Mouse (Mus musculus) neural tube, embryonic 10.5 days (tissue): Measurements from ENCODE around the gene Nectin4.
"Not testable (repeated sequence)": the region's sequence is repeated elsewhere in the genome, so short reads cannot be mapped to it uniquely, and the experiment has no call there.

Experiments used
- DNase-seq: peaks from one replicate; pipeline ENCODE4 v3.0.0-alpha.2; 2017; ENCODE audit warnings: low spot score; ENCODE audit errors: extremely low spot score

Gene Nectin4

DNA sequence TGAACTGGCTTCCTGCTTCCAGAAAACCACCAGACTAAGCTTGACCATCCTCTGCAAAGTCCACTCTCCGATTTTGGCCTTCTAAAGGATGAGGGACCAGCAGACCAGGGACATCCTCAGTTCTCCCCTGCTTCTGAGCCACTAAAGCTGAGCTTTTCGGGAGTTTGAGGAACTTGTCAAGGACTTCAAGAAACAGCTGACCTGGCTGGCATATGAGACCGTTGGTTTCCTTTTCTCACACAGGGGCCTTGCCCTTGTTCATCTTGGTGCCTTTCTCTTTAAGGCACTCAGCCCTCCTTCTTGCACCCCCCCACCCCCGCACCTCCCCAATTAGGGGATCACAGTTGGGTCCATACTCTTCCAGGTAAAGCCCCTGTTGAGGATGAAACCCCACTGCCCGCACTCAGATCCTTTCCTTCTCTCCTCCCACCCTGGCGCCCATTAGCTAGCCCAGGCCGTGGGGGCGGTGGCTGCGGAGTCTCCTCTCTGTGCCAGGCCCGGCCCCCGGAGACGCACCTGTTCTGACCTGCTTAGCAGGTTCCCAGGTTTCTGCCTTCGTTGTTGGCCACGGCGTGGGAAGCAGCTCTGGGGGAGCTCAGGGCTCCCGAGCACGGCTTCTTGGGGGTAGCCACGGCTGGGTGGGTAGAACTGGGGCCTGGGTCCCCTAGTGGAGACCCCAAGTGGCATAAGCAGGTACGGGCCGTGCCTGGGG lies at the start of gene Nectin4:
Nectin4 (plus strand) TSS at position 255 of the 712 bp plus-strand sequence.
- DNase-seq: no peak

- no peak for DNase-seq
Observed at GRCm38 (mm10) chr1:171320151-171320550, 49.7 kb upstream of the Nectin4 start.

GRCm38 (mm10) chr1:171321415-171321814 lies 48.5 kb upstream of the Nectin4 start:
- DNase-seq: no peak

DNA sequence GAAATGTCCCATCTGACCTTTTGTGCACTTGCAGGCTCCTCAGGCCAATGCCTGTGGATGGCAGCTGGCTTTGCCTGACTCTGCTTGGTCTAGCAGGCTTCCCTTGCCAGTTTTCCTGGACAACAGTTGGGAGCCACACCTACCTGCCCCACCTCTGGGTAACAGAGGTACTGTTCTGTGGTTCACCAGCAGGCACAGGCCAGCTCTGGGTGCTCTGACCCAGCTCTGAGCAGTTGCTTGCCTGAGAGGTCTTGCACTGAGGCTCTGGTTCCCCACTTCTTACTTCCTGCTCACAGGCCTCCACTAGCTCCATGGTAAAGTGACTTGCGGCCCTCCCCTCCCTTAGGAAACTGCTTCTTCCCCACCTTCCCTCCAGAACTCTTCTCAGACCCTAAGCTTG lies 47.9 kb upstream of the Nectin4 start:
- DNase-seq: no peak

DNA sequence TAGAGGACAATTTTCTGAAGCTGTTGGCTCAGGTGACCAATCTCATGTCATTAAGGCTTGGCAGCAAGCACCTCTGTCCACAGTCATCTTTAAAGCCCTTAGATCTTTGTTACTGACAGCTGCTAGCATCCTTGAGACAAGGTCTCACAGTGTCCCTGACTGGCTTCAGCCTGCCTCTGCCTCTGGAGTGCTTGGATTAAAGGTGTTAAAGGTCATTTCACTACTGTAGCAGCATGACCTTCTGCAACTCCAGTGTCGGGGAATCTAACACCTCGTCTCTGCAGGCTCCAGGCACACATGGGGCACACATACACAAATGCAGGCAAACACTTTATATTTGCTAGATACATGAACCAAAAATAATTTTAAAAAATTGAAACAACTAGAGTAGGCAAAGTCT lies 44.3 kb upstream of the Nectin4 start:
- DNase-seq: no peak

DNA sequence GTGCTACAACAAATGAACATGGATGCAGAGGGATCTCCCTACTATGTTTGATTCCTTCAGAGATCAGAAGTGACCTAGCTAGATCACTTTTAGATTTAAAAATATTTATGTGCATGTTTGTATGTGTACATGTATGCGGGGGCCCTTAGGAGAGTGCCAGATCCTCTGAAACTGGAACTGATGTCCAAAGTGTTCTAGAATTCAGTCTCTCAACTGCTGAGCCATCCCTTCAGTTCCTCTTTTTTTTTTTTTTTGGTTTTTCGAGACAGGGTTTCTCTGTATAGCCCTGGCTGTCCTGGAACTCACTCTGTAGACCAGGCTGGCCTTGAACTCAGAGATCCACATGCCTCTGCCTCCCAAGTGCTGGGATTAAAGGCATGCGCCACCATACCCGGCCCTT lies 43.3 kb upstream of the Nectin4 start:
- not testable (repeated sequence) for DNase-seq

DNA sequence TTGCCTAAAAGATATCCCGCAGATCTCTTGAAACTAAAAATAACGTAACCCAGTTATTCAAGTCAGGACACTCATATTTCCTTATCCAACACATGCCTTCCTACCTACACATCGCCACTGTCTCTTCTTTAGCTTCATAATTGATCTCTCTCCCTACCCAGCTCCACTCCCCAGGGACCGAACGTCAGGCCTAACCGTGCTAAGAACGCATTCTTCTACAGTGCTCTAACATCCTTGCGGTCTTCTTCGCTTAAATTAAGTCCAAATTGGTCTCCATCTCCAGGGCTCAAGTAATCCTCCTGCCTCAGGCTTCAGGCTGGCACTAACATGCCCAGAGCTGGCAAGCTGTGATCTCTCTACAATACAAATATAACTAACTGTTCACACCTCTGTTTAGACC lies 41.7 kb upstream of the Nectin4 start:
- no peak for DNase-seq

- peak; percentile 96 for DNase-seq
Observed at GRCm38 (mm10) chr1:171328839-171329432, 41.0 kb upstream of the Nectin4 start, which contains the start of gene Dedd. Gene Dedd (plus strand): TSS chr1:171329145.

- DNase-seq: peak; percentile 97
Observed at GRCm38 (mm10) chr1:171329433-171330215, 40.3 kb upstream of the Nectin4 start.

GRCm38 (mm10) chr1:171330216-171330560 lies 39.7 kb upstream of the Nectin4 start:
- DNase-seq: no peak

GRCm38 (mm10) chr1:171342262-171343207 lies 27.4 kb upstream of the Nectin4 start:
- no peak for DNase-seq

DNA sequence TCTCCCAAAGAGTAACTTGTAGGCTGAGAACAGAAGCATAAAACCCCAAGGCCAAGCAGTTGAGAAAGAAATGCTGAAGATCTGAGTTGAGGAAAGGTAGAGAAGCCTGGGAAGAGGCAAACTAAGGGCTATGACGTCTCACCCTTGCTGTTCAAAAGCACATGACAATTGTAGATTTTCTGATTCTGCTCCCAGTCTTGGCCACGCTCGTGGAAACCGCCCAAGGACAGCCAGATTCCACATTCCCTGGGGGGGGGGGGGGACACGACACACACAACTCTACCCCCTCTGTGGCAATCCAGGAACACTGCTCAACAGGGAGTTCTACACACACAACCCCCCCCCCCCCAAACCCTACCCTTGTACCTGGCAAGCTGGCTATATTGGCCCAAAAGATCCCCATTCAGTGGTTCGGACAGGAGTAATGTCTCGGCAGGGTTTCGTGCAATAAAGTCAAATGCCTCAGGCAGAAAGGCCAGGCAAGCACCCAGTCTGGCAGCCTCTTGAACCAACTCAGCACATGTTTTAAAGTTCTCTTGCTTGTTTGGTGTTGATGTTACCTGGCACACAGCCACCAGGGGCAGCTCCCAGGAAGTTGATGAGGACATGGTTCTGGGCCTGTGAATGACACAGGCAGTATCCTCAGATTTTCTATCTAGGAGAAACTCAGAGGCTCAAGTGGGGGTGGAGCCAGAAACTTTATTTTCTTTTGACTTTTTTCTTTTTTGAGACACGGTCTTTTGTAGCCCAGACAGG lies 25.8 kb upstream of the Nectin4 start:
- DNase-seq: no peak

- DNase-seq: no peak
Observed at GRCm38 (mm10) chr1:171344715-171345114, 25.2 kb upstream of the Nectin4 start.

DNA sequence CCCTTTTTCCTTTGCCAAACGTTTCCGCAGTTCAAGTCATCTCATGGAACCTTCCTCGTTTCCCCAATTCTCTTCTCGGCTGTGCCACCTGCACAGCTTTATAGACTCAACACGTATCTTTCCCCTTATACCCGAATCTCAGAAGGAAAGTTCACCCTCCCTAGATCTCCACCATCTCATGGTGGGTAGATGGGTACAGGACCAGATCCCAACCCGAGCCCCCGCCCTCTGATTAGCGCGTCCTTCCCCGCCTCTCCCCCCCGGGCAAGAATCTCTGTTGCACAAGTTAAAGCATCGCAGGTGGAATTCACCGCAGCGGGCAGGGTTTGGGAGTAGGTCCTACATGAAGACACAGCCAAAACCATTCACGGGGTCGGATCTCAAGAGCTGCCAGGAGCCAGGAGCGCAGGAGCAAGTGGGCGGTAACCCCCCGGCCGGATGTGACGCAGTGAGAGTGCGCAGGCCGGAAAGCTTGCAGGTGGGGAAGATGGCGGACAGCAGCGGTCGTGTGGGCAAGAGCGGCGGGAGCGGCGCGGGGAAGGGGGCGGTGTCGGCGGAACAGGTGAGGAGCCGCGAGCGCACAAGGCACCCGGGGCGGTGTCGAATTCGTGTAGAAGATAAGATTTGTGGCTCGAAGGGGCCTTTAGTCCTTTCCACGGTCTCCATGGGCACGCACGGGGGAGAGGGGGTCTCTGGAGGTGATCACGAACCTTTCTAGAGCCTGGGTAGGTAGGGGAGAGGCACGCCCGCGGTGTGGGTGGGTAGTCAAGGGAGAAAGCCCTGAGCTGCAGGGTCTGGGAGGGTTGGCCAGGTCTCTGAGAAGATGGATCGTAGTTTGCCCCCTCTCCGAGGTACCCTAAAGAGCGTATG lies 24.4 kb upstream of the Nectin4 start, which contains the start of the genes Nit1 and Pfdn2:
Nit1 (minus strand) TSS at position 422 of the 870 bp plus-strand sequence.
Pfdn2 (plus strand) TSS at position 446 of the 870 bp plus-strand sequence.
- DNase-seq: peak; percentile 96

DNA sequence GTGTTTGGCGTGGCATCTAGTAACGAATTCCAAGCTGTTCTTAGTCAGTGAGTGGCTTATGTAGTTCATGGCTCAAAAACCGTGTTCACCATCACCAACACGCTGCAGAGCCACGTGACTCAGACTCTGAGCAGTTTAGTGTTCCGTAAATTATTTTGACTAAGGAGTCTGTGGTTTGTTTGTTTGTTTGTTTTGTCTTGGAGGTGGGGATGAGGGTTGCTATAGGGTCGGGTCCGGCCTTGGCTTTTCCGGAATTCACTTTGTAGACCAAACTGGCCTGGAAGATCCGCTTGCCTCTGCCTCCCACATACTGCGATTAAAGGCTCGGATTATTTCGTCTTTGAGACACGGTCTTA lies 23.8 kb upstream of the Nectin4 start:
- no peak for DNase-seq

DNA sequence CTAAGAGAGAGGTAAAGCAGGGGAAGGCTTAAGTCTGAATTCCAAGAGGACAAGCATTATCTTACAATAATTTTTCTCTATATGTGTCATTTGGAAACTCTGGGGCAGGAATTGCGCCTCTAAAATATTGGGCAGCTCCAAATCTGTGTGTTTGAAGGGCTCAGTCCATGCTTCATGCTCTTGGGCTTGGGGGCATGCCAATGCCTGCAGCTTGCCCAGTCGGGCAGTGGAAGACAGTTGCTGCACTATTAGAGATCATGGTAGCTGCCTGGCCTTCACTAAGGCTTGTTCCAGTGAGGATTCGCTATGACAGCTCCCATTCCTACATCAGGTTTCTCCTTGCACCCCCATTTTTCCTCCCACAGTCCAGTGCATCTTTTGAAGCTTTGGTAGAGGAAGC lies 21.2 kb upstream of the Nectin4 start:
- no peak for DNase-seq

- no peak for DNase-seq
Observed at GRCm38 (mm10) chr1:171349210-171349609, 20.7 kb upstream of the Nectin4 start.

DNA sequence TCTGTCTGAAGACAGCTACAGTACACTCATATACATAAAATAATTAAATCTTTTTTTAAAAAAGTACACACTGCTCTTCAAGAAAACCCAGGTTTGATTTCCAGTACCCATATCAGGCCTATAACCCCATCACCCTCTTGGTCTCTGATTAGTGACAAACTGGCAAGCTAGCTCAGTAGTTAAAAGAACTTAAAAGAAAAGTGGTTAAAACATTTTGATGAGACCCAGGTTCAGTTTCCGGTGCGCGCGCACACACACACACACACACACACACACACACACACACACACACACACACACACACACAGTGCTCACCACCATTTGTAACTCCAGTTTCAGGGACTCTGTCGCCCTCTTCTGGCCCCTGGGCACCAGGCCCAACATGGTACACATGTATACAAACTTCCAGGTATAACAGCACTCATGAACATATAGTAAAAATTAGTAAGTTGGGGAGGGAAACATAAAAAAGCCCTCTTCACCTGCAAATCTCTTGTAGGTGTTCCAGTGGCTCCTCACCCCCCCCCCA lies 14.0 kb upstream of the Nectin4 start:
- no peak for DNase-seq

DNA sequence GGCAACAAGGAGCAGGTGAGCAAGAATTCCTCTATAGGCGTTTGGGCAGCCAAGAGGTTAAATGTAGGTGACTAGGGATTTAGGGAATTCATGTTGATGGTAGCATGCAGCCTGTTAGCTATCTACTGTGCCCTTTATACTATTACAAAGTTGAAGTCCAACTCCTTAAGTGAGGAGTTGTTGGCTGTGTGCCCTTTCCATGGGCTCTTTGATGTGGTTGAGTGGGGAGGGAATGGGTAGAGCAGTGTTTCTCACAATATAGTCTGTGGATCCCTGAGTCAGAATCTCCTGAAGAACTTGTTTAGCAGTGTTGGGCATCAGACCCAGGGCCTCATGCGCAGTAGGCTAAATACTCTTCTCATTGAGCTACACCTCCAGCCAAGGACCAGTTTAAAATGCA lies 13.1 kb upstream of the Nectin4 start:
- no peak for DNase-seq
